Mouse (Mus musculus) hindbrain, embryonic 16.5 days (tissue): ENCODE results near the gene Cuedc1. TPM values are rescaled to one million over a fixed set of nuclear protein-coding genes. Genes with fewer than 3 reads are reported as not detected.
A peak's percentile ranks its signal among the peaks of the same experiment; 100 is the strongest.
"Not testable (repeated sequence)": the region's sequence is repeated elsewhere in the genome, so short reads cannot be mapped to it uniquely, and the experiment has no call there.

Experiments
- ATAC-seq: fragments of 200-750 bp; cut with Nextera tagmentation; 2 replicates; pipeline ENCODE4 v1.8.0; 2017; ENCODE audit warnings: moderate TSS enrichment, moderate library complexity
- H3K27ac ChIP-seq: fragments of 300-500 bp; sonication (generic); 2 replicates; pipeline ENCODE4 v1.5.1; 2014; ENCODE audit warnings: low read depth, mild to moderate bottlenecking, control low read depth, low read length, moderate library complexity
- H3K27me3 ChIP-seq: fragments of 300-500 bp; sonication (generic); replicated peaks from 2 replicates; pipeline ENCODE4 v1.6.1; 2014; ENCODE audit warnings: low read length; ENCODE audit not compliant: control insufficient read depth, insufficient read depth
- H3K36me3 ChIP-seq: fragments of 300-500 bp; sonication (generic); 2 replicates; pipeline ENCODE4 v1.6.1; 2014; ENCODE audit warnings: mild to moderate bottlenecking, low read length, moderate library complexity, mixed read lengths; ENCODE audit not compliant: control insufficient read depth, insufficient read depth
- H3K4me1 ChIP-seq: fragments of 300-500 bp; sonication (generic); 2 replicates; pipeline ENCODE4 v1.6.1; 2014; ENCODE audit warnings: low read depth, low read length; ENCODE audit not compliant: control insufficient read depth, insufficient read depth
- H3K4me2 ChIP-seq: fragments of 300-500 bp; sonication (generic); 2 replicates; pipeline ENCODE4 v1.6.1; 2014; ENCODE audit warnings: mild to moderate bottlenecking, low read length, control low read depth, moderate library complexity
- H3K4me3 ChIP-seq: fragments of 300-500 bp; sonication (generic); 2 replicates; pipeline ENCODE4 v1.5.1; 2014; ENCODE audit warnings: mild to moderate bottlenecking, low read length, control low read depth, moderate library complexity
- H3K9ac ChIP-seq: fragments of 300-500 bp; sonication (generic); 2 replicates; pipeline ENCODE4 v1.6.1; 2014; ENCODE audit warnings: low read depth, mild to moderate bottlenecking, control low read depth, low read length, moderate library complexity
- H3K9me3 ChIP-seq: fragments of 300-500 bp; sonication (generic); 2 replicates; pipeline ENCODE4 v1.6.1; 2014; ENCODE audit warnings: mild to moderate bottlenecking, low read length, moderate library complexity; ENCODE audit not compliant: control insufficient read depth
- WGBS: fragments of 180-500 bp; shearing (Covaris S2); extraction: QIAGEN DNeasy Blood & Tissue Kit; methylation state at CpG from one replicate; pipeline ENCODE4 v1.1.7; 2014; 5-methylcytosine and 5-hydroxymethylcytosine counted together
- polyA plus RNA-seq: library from polyadenylated mRNA; unstranded; fragments of >200 nt; fragmentation: Nextera tagmentation; extraction: Ambion mirVana; gene quantifications from 2 replicates; pipeline ENCODE4 v1.2.1, GENCODE M21; 2015

Gene Cuedc1
- polyA plus RNA-seq, 1 experiment from 2014 or later: 29.9 TPM

DNA sequence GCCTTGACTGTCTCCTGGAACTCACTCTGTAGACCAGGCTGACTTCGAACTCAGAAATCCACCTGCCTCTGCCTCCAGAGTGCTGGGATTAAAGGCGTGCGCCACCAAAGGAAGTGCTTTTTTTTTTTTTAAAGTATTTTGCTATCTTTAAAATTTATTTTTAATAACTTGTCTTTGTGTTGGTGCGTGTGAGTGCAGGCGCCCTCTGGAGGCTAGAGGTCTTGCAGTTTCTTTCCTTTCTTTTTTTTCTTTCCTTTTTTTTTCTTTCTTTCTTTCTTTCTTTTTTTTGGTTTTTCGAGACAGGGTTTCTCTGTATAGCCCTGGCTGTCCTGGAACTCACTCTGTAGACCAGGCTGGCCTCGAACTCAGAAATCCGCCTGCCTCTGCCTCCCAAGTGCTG, 108.7 kb downstream of the Cuedc1 start:
- not testable (repeated sequence) for H3K9ac ChIP-seq, H3K4me3 ChIP-seq, H3K4me2 ChIP-seq, ATAC-seq, H3K27ac ChIP-seq, H3K9me3 ChIP-seq, H3K27me3 ChIP-seq
- WGBS: 89% methylated on average over 8 of the region's 8 CpGs
- Histone ChIP-seq H3K4me1 (peaks cover 16% of the 10 kb centered on the region), H3K36me3 (peaks cover 11% of the 10 kb centered on the region)

- Histone ChIP-seq H3K4me2 (no peak overlapping the region), H3K27ac (no peak overlapping the region), H3K9me3 (no peaks in the 10 kb centered on the region), H3K27me3 (no peaks in the 10 kb centered on the region), H3K36me3 (peaks cover 11% of the 10 kb centered on the region), H3K4me1 (peaks cover 16% of the 10 kb centered on the region), H3K4me3 (no peak overlapping the region), H3K9ac (no peak overlapping the region)
- no peak for ATAC-seq
- 94% methylated on average over 2 of the region's 2 CpGs for WGBS
Observed at GRCm38 (mm10) chr11:88207697-88208096, 109.8 kb downstream of the Cuedc1 start.

- no peaks in the 10 kb centered on the region for H3K27me3 ChIP-seq
- no peak overlapping the region for H3K27ac ChIP-seq
- ATAC-seq: no peak
- H3K36me3 ChIP-seq: peaks cover 11% of the 10 kb centered on the region
- H3K4me3 ChIP-seq: no peak overlapping the region
- no peak overlapping the region for H3K4me2 ChIP-seq
- 87% methylated on average over 5 of the region's 5 CpGs for WGBS
- no peak overlapping the region for H3K9ac ChIP-seq
- H3K4me1 ChIP-seq: peaks cover 11% of the 10 kb centered on the region
- H3K9me3 ChIP-seq: no peaks in the 10 kb centered on the region
Observed at GRCm38 (mm10) chr11:88211824-88212582, 114.1 kb downstream of the Cuedc1 start.

- no peak overlapping the region for H3K27ac ChIP-seq
- ATAC-seq: no peak
- no peak overlapping the region for H3K4me3 ChIP-seq
- WGBS: 52% methylated on average over 6 of the region's 6 CpGs
- H3K9me3 ChIP-seq: no peaks in the 10 kb centered on the region
- peaks cover 11% of the 10 kb centered on the region for H3K4me1 ChIP-seq
- H3K4me2 ChIP-seq: no peak overlapping the region
- no peak overlapping the region for H3K9ac ChIP-seq
- peaks cover 9% of the 10 kb centered on the region for H3K36me3 ChIP-seq
- H3K27me3 ChIP-seq: no peaks in the 10 kb centered on the region
Observed at GRCm38 (mm10) chr11:88213757-88214156, 115.9 kb downstream of the Cuedc1 start.

DNA sequence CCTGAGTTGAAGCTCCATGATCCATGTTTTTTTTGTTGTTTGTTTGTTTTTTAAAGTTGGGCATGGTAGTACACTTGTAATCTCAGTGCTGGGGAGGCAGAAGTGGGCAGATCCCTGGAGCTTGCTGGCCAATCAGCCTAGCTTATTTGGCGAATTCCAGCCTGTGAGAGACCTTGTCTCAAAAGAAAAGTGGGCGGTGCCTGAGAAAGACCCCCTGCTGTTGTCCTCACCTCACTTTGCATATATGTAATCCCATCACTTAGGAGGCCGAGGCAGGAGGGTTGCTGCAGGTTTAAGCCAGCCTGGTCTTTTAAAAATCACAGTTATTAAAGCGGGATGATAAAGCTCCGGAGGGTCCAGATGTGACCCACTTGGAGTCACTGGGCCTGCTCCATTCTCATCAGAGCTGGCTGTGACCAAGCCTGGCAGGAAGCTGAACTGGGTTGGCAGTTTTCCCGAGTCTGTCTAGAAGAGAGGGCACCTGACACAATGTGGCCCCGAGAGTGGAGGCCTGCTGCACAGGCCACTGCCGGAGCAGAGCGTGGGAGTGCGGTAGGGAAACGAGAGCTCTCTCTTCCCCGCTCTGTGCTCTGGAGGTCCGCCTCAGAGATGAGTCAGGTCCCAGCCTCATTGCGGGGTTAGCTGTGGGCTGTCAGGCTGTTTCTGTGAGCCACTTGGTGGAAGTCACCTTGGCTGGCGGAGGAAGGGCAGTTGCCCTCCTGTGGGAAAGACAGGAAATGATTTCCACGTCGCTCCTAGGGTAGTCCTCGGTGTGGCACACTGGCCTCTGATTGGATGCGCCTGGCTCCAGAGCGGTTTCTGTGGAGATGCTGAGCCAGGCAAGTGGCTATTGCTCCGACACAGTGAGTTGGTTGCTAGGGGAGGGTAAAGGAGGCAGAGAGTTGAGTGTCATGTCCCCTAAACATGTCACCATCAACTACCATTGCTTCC, 117.3 kb downstream of the Cuedc1 start:
- H3K9ac ChIP-seq: peak overlapping the region; percentile 49
- WGBS: 44% methylated on average over 21 of the region's 21 CpGs

GRCm38 (mm10) chr11:88216231-88216685, 118.4 kb downstream of the Cuedc1 start:
- H3K9ac ChIP-seq: peak overlapping the region; percentile 55
- H3K36me3 ChIP-seq: no peaks in the 10 kb centered on the region
- peak overlapping the region; percentile 6 for H3K4me3 ChIP-seq
- H3K9me3 ChIP-seq: no peaks in the 10 kb centered on the region
- no peaks in the 10 kb centered on the region for H3K27me3 ChIP-seq
- WGBS: 10% methylated on average over 10 of the region's 10 CpGs
- peak overlapping the region; percentile 48 for H3K4me2 ChIP-seq
- H3K27ac ChIP-seq: peak overlapping the region; percentile 62; the same call in 1 of the 2 replicates
- ATAC-seq: peak; percentile 29; the same call in 1 of the 2 replicates
- peaks cover 11% of the 10 kb centered on the region for H3K4me1 ChIP-seq

More for the DNA sequence above, 117.3 kb downstream of the Cuedc1 start:
- peak; percentile 82 for ATAC-seq
- Histone ChIP-seq H3K9me3 (no peaks in the 10 kb centered on the region), H3K4me3 (no peak overlapping the region; the same call in 1 of the 2 replicates), H3K27ac (peak overlapping the region; percentile 79), H3K4me1 (peaks cover 11% of the 10 kb centered on the region), H3K27me3 (no peaks in the 10 kb centered on the region), H3K4me2 (peak overlapping the region; percentile 48), H3K36me3 (peaks cover 8% of the 10 kb centered on the region)

- ATAC-seq: no peak
Observed at GRCm38 (mm10) chr11:88218155-88218554, 120.3 kb downstream of the Cuedc1 start.

DNA sequence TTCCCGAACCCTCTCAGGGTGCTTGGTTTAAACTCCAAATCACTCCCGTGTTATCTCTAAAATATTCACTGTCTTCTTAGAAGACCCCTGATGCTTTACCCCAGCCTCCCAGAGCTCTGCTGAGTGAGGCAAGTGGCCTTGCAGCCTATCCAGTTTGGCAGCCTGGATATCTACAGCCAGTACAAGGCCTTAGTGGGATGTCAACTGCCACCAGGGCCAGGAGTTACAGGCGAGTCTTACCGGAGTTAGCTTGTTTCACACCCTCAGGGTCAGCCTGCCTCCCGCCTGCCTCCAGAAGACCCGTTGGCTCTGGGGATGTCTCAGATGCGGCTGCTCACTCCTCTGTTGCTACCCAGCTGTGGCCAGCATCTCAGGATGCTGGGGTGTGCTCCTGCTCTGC, 120.7 kb downstream of the Cuedc1 start:
- WGBS: 59% methylated on average over 7 of the region's 7 CpGs
- Histone ChIP-seq H3K4me1 (peaks cover 11% of the 10 kb centered on the region), H3K27ac (no peak overlapping the region), H3K4me2 (no peak overlapping the region), H3K9me3 (no peaks in the 10 kb centered on the region), H3K27me3 (no peaks in the 10 kb centered on the region), H3K4me3 (no peak overlapping the region), H3K9ac (no peak overlapping the region), H3K36me3 (no peaks in the 10 kb centered on the region)
- ATAC-seq: no peak

More at GRCm38 (mm10) chr11:88218155-88218554, 120.3 kb downstream of the Cuedc1 start:
- Histone ChIP-seq H3K4me1 (peaks cover 11% of the 10 kb centered on the region), H3K4me2 (no peak overlapping the region), H3K9me3 (no peaks in the 10 kb centered on the region), H3K27me3 (no peaks in the 10 kb centered on the region), H3K4me3 (no peak overlapping the region), H3K36me3 (no peaks in the 10 kb centered on the region), H3K27ac (no peak overlapping the region), H3K9ac (no peak overlapping the region)
- WGBS: 87% methylated on average over 6 of the region's 6 CpGs
